Mouse (Mus musculus) adrenal gland, adult 8-10 months (tissue): Measurements from ENCODE around the gene Gm10424. TPM values are rescaled to one million over a fixed set of nuclear protein-coding genes. Genes with fewer than 3 reads are reported as not detected.
"Not testable (repeated sequence)": the region's sequence is repeated elsewhere in the genome, so short reads cannot be mapped to it uniquely, and the experiment has no call there.

Experiments used
- DNase-seq: peaks from one replicate; pipeline ENCODE4 v3.0.0; 2022
- total RNA-seq, 4 experiments: library from RNA; stranded (reverse); gene quantifications; 2 replicates each; pipeline ENCODE4 v1.2.4; 2022

The Gm10424 gene
- total RNA-seq: not detected

DNA sequence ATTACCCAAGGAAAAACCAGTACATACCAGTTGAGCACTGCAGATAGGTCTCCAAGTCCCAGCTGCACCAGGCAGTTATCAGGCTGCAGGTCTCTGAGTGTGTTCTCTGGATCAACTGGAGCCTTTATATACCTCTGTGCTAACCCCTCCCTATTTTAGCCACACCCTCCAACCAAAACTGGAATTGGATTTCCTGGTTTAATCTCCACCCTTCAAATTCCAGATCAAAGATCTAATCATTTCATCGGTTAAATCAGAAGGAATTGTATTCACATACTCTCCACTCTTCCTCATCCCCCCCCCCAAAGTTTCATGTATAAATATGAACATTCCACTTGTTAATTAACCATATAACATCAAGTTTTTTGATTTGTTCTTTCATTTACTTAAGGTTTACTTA is at the start of gene Gm10424:
Gene Gm10424 (minus strand): TSS at position 101 of the 400 bp plus-strand sequence.
- not testable (repeated sequence) for DNase-seq

DNA sequence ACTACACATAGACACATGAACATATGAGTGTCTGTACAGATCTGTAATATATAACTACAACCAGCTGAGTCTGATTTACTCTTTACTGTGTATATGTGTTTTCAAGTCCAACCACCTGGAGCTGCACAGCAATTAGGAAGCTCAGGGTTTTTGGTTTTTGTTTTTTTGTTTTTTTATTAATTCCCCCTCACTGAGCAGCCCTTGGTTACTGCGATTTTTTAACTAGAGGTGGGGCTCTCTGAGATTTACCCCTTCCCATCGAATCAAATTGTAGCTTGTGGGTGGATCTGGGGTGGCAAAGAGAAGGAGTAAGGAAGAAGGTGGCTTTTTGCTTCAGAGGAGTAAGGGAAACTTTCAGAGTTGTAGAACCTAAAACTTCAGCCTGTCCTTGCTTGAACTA is 33.0 kb upstream of the Gm10424 start, which contains the start of gene Gm3259:
Gene Gm3259 (plus strand): TSS at position 301 of the 400 bp plus-strand sequence.
- DNase-seq: not testable (repeated sequence)

Other genes starting within 250 kb of the Gm10424 start
- gene Gm7942, start 165.8 kb downstream of the Gm10424 start, total RNA-seq: not detected
- not detected for gene Gm16513, start 90.1 kb downstream of the Gm10424 start, total RNA-seq
- not detected for gene Gm3259, start 33.1 kb upstream of the Gm10424 start, total RNA-seq
- not detected for gene D5Ertd577e, start 184.0 kb upstream of the Gm10424 start, total RNA-seq
- not detected for gene Gm3286, start 238.0 kb upstream of the Gm10424 start, total RNA-seq